Mouse (Mus musculus) midbrain, postnatal 0 days (tissue): Measurements from ENCODE around the gene Abhd4. TPM values are rescaled to one million over a fixed set of nuclear protein-coding genes. Genes with fewer than 3 reads are reported as not detected.
"Not testable (repeated sequence)": the region's sequence is repeated elsewhere in the genome, so short reads cannot be mapped to it uniquely, and the experiment has no call there.

Experiments
- ATAC-seq: fragments of 200-750 bp; cut with Nextera tagmentation; 2 replicates; pipeline ENCODE4 v1.8.0; 2017; ENCODE audit warnings: moderate number of reproducible peaks, mild to moderate bottlenecking, moderate TSS enrichment, moderate library complexity; ENCODE audit not compliant: low FRiP score
- DNase-seq: peaks from one replicate; pipeline ENCODE4 v3.0.0-alpha.2; 2015; ENCODE audit warnings: low spot score
- H3K27ac ChIP-seq: fragments of 300-500 bp; sonication (generic); 2 replicates; pipeline ENCODE4 v1.5.1; 2014; ENCODE audit warnings: low read depth, mild to moderate bottlenecking, low read length, mixed read lengths
- H3K27me3 ChIP-seq: fragments of 300-500 bp; sonication (generic); 2 replicates; pipeline ENCODE4 v1.6.1; 2014; ENCODE audit warnings: low read length, control low read depth, mixed read lengths; ENCODE audit not compliant: insufficient read depth
- H3K36me3 ChIP-seq: fragments of 300-500 bp; sonication (generic); 2 replicates; pipeline ENCODE4 v1.6.1; 2014; ENCODE audit warnings: low read length, control low read depth, mixed read lengths; ENCODE audit not compliant: insufficient read depth
- H3K4me1 ChIP-seq: fragments of 300-500 bp; sonication (generic); 2 replicates; pipeline ENCODE4 v1.6.1; 2014; ENCODE audit warnings: mild to moderate bottlenecking, control low read depth, antibody characterized with exemption, low read length, mixed read lengths; ENCODE audit not compliant: insufficient read depth
- H3K4me2 ChIP-seq: fragments of 300-500 bp; sonication (generic); 2 replicates; pipeline ENCODE4 v1.6.1; 2014; ENCODE audit warnings: low read depth, mild to moderate bottlenecking, low read length, mixed read lengths; ENCODE audit not compliant: poor library complexity, severe bottlenecking
- H3K4me3 ChIP-seq: fragments of 300-500 bp; sonication (generic); 2 replicates; pipeline ENCODE4 v1.5.1; 2014; ENCODE audit warnings: low read depth, mild to moderate bottlenecking, low read length, moderate library complexity
- H3K9ac ChIP-seq: fragments of 300-500 bp; sonication (generic); replicated peaks from 2 replicates; pipeline ENCODE4 v1.6.1; 2014; ENCODE audit warnings: mild to moderate bottlenecking, low read length, moderate library complexity, mixed read lengths; ENCODE audit not compliant: poor library complexity, severe bottlenecking
- H3K9me3 ChIP-seq: fragments of 300-500 bp; sonication (generic); 2 replicates; pipeline ENCODE4 v1.6.1; 2016; ENCODE audit warnings: low read length, control low read depth
- CTCF ChIP-seq: IDR thresholded peaks from 2 replicates; pipeline ENCODE4 v1.5.1; 2016; ENCODE audit warnings: antibody characterized with exemption, mild to moderate bottlenecking
- WGBS: fragments of 180-500 bp; shearing (Covaris S2); extraction: QIAGEN DNeasy Blood & Tissue Kit; methylation state at CpG from one replicate; pipeline ENCODE4 v1.1.7; 2014; 5-methylcytosine and 5-hydroxymethylcytosine counted together
- polyA plus RNA-seq: library from polyadenylated mRNA; unstranded; fragments of >200 nt; fragmentation: Nextera tagmentation; extraction: Ambion mirVana; gene quantifications from 2 replicates; pipeline ENCODE4 v1.2.1, GENCODE M21; 2015
- total RNA-seq: library from RNA; depleted of rRNA; stranded (reverse); fragments of >200 nt; gene quantifications from 2 replicates; pipeline ENCODE4 v1.2.3, GENCODE M21; 2014

Abhd4 gene
- total and polyA plus RNA-seq, 2 experiments from 2014 or later = 56.4 to 87.8 TPM

GRCm38 (mm10) chr14:54228501-54228900 is 25.5 kb upstream of the Abhd4 start:
- no peaks in the 10 kb centered on the region for H3K27me3 ChIP-seq
- peak overlapping the region; percentile 44; the same call in 1 of the 2 replicates for H3K9ac ChIP-seq
- TF ChIP-seq CTCF = no peak
- WGBS = 3% methylated on average over 7 of the region's 7 CpGs
- DNase-seq (no peak), ATAC-seq (no peak)
- H3K4me3 ChIP-seq = peak overlapping the region; percentile 29; the same call in 1 of the 2 replicates
- peak overlapping the region; percentile 45 for H3K4me2 ChIP-seq
- H3K9me3 ChIP-seq = no peaks in the 10 kb centered on the region
- no peaks in the 10 kb centered on the region for H3K36me3 ChIP-seq
- H3K27ac ChIP-seq = peak overlapping the region; percentile 74
- peaks cover 8% of the 10 kb centered on the region; the same call in 1 of the 2 replicates for H3K4me1 ChIP-seq

- no peak for TF ChIP-seq CTCF
- Histone ChIP-seq H3K9ac (peak overlapping the region; percentile 44), H3K4me3 (peak overlapping the region; percentile 29), H3K27me3 (no peaks in the 10 kb centered on the region), H3K27ac (peak overlapping the region; percentile 74), H3K4me2 (peak overlapping the region; percentile 45), H3K9me3 (no peaks in the 10 kb centered on the region), H3K4me1 (peaks cover 8% of the 10 kb centered on the region; the same call in 1 of the 2 replicates), H3K36me3 (no peaks in the 10 kb centered on the region)
- WGBS = 6% methylated on average over 25 of the region's 25 CpGs
- peak; percentile 47 for ATAC-seq
- peak; percentile 49 for DNase-seq
These were observed 24.9 kb upstream of the Abhd4 start for GRCm38 (mm10) chr14:54228933-54229713.

- H3K9me3 ChIP-seq, H3K4me3 ChIP-seq, H3K36me3 ChIP-seq, H3K9ac ChIP-seq, DNase-seq, H3K4me2 ChIP-seq, H3K4me1 ChIP-seq, H3K27me3 ChIP-seq, H3K27ac ChIP-seq, ATAC-seq: not testable (repeated sequence)
- WGBS = 84% methylated on average over 3 of the region's 4 CpGs
These were observed 24.1 kb upstream of the Abhd4 start for GRCm38 (mm10) chr14:54229849-54230248.

- TF ChIP-seq CTCF = no peak
These were observed 23.3 kb upstream of the Abhd4 start for GRCm38 (mm10) chr14:54230638-54231150.

GRCm38 (mm10) chr14:54231176-54231956 is 22.6 kb upstream of the Abhd4 start:
- Histone ChIP-seq H3K4me3 (no peak overlapping the region), H3K27me3 (no peaks in the 10 kb centered on the region), H3K9ac (no peak overlapping the region), H3K9me3 (no peaks in the 10 kb centered on the region), H3K4me1 (peaks cover 8% of the 10 kb centered on the region; the same call in 1 of the 2 replicates), H3K27ac (no peak overlapping the region), H3K4me2 (no peak overlapping the region), H3K36me3 (peaks cover 4% of the 10 kb centered on the region; the same call in 1 of the 2 replicates)
- WGBS = 88% methylated on average over 21 of the region's 21 CpGs
- no peak for DNase-seq
- no peak for ATAC-seq
- no peak for TF ChIP-seq CTCF

More at GRCm38 (mm10) chr14:54230638-54231150, 23.3 kb upstream of the Abhd4 start:
- DNase-seq (no peak), ATAC-seq (no peak)
- H3K9me3 ChIP-seq = no peaks in the 10 kb centered on the region
- H3K9ac ChIP-seq = no peak overlapping the region
- H3K36me3 ChIP-seq = peaks cover 4% of the 10 kb centered on the region; the same call in 1 of the 2 replicates
- 81% methylated on average over 14 of the region's 14 CpGs for WGBS
- no peak overlapping the region for H3K4me2 ChIP-seq
- H3K27me3 ChIP-seq = no peaks in the 10 kb centered on the region
- no peak overlapping the region for H3K27ac ChIP-seq
- H3K4me1 ChIP-seq = peaks cover 8% of the 10 kb centered on the region; the same call in 1 of the 2 replicates
- no peak overlapping the region for H3K4me3 ChIP-seq
